Mouse (Mus musculus): ENCODE data around the gene Fbxo22. TPM values are rescaled to one million over a fixed set of nuclear protein-coding genes. Genes with fewer than 3 reads are reported as not detected.
"Not testable (repeated sequence)": the region's sequence is repeated elsewhere in the genome, so short reads cannot be mapped to it uniquely, and the experiment has no call there.

The Fbxo22 gene
- polyA plus RNA-seq, 1 experiment, result 12.2 TPM

DNA sequence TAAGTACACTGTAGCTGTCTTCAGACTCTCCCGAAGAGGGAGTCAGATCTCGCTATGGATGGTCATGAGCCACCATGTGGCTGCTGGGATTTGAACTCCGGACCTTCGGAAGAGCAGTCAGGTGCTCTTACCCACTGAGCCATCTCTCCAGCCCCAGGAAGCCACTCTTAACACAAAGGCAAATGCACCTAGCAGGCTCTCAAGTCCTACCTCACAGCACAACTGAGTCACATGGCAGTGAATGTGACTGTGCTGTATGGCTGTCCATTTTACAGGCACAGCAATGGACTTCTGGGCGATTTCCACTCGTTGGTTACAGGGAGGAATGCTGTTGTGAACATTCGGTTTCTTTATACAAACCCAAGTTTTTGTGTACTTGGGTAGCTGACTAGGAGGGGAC, 23.9 kb downstream of the Fbxo22 start:
- Histone ChIP-seq H3K27ac (ENCODE audit: control insufficient read depth, insufficient read depth, low read length) (no peak overlapping the region), H3K27me3 (ENCODE audit: control insufficient read depth, insufficient read depth, low read length) (no peaks in the 10 kb centered on the region), H3K4me3 (ENCODE audit: control insufficient read depth, insufficient read depth, low read length) (no peak overlapping the region), H3K36me3 (ENCODE audit: control insufficient read depth, insufficient read depth, low read length) (no peaks in the 10 kb centered on the region), H3K4me1 (replicated peaks; ENCODE audit: control insufficient read depth, insufficient read depth, low read length) (no peaks in the 10 kb centered on the region; the same call in 1 of the 2 replicates)
- 91% methylated on average over 7 of the region's 7 CpGs for WGBS
- TF ChIP-seq CTCF (IDR thresholded peaks at IDR 0.05; ENCODE audit: borderline replicate concordance, control insufficient read depth, extremely low read depth, insufficient read depth, low read length, poor library complexity) (no peak), POLR2A (IDR thresholded peaks at IDR 0.05; ENCODE audit: control insufficient read depth, extremely low read depth, insufficient read depth, low read length, poor library complexity) (no peak)
- no peak for DNase-seq

DNA sequence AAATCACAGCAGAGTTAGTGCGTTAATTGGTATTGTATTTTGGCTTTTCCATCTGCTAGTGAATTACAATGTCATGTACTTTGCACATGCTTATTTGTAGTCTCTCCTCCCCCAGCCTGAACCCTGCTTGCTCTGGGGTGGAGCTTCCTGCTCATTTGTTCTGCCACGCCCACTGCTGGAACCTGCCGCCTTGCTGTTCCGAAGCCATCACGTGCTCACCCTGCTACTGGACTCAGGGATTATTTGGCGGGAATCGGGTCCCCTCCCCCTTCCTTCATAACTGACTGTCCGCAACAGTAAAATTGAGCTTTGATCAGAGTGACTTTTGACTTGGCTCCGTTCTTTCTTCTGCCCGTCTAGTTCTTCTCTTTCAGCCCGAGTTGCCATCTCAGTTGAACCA, 24.4 kb downstream of the Fbxo22 start:
- H3K27me3 ChIP-seq (ENCODE audit: control insufficient read depth, insufficient read depth, low read length); H3K4me3 ChIP-seq (ENCODE audit: control insufficient read depth, insufficient read depth, low read length); H3K4me1 ChIP-seq (replicated peaks; ENCODE audit: control insufficient read depth, insufficient read depth, low read length); DNase-seq; H3K36me3 ChIP-seq (ENCODE audit: control insufficient read depth, insufficient read depth, low read length); H3K27ac ChIP-seq (ENCODE audit: control insufficient read depth, insufficient read depth, low read length): not testable (repeated sequence)
- WGBS, result 91% methylated on average over 11 of the region's 11 CpGs

DNA sequence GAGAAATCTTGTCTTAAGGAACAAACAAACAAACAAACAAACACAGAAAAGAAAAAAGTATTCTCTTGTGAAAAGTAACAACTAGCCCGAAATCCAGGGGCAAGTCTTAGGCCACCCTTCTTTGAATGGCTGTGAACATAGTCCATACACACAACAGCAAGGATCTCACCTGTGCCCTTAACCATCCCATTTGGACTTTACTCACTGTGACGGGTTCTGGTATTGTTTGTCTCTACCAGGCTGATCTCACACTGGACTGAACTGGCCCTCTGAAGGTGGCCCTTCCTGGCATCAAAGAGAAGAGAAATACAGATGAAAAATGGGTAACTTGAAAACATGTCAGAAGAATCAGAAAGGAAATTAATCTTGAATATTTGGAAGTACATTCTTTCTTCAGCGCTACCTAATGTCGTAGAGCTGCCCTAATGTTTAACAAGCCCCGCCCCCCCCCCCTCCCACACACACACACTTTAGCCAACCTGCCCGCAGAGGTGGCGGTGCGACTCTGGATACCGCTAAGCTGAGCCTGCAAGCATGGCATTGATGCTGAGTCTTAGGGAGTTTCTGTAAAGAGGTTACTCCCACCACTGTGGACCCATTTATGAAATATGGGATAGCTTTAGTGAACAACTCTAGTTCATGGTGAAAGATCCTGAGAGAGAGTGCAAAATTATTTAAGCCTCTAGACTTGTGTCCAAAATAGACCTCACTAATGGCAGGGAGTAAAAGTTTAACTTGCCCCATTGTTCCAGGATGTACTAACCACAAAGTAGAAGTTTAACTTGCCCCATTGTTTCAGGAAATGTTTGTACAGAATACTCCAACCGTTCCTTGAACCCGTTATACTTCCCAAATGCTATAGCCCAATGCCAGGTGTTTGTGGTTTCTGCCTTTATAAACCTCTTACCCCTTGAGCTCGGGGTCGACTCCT, 27.8 kb downstream of the Fbxo22 start:
- WGBS, result 62% methylated on average over 13 of the region's 13 CpGs
- TF ChIP-seq CTCF (IDR thresholded peaks at IDR 0.05; ENCODE audit: borderline replicate concordance, control insufficient read depth, extremely low read depth, insufficient read depth, low read length, poor library complexity), result no peak
- no peak for TF ChIP-seq POLR2A (IDR thresholded peaks at IDR 0.05; ENCODE audit: control insufficient read depth, extremely low read depth, insufficient read depth, low read length, poor library complexity)
- Histone ChIP-seq H3K4me1 (replicated peaks; ENCODE audit: control insufficient read depth, insufficient read depth, low read length) (no peaks in the 10 kb centered on the region; the same call in 1 of the 2 replicates), H3K36me3 (ENCODE audit: control insufficient read depth, insufficient read depth, low read length) (no peaks in the 10 kb centered on the region), H3K4me3 (ENCODE audit: control insufficient read depth, insufficient read depth, low read length) (no peak overlapping the region), H3K27ac (ENCODE audit: control insufficient read depth, insufficient read depth, low read length) (no peak overlapping the region), H3K27me3 (ENCODE audit: control insufficient read depth, insufficient read depth, low read length) (no peaks in the 10 kb centered on the region)
- no peak for DNase-seq

DNA sequence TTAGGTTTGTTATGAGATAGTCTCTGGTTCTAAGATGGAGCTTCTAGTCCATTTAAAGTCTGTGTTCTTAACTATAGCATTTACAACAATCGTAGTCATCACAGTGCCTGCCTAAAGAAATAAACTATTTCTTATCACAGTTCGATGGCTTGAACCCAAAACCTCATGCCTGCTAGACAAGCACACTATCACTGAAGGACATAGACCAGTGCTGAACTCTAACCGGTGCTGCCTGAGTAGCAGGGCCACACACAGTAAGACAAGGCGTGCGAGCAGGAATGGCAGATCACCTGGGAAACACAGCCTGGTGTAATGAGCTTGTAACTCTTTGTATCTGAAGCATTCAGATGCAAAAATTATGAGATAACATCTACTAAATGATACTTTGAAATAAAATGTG, 32.1 kb downstream of the Fbxo22 start:
- TF ChIP-seq POLR2A (IDR thresholded peaks at IDR 0.05; ENCODE audit: control insufficient read depth, extremely low read depth, insufficient read depth, low read length, poor library complexity), result no peak
- no peak for TF ChIP-seq CTCF (IDR thresholded peaks at IDR 0.05; ENCODE audit: borderline replicate concordance, control insufficient read depth, extremely low read depth, insufficient read depth, low read length, poor library complexity)
- H3K27me3 ChIP-seq (ENCODE audit: control insufficient read depth, insufficient read depth, low read length), result no peaks in the 10 kb centered on the region
- WGBS, result 98% methylated on average over 5 of the region's 5 CpGs

DNA sequence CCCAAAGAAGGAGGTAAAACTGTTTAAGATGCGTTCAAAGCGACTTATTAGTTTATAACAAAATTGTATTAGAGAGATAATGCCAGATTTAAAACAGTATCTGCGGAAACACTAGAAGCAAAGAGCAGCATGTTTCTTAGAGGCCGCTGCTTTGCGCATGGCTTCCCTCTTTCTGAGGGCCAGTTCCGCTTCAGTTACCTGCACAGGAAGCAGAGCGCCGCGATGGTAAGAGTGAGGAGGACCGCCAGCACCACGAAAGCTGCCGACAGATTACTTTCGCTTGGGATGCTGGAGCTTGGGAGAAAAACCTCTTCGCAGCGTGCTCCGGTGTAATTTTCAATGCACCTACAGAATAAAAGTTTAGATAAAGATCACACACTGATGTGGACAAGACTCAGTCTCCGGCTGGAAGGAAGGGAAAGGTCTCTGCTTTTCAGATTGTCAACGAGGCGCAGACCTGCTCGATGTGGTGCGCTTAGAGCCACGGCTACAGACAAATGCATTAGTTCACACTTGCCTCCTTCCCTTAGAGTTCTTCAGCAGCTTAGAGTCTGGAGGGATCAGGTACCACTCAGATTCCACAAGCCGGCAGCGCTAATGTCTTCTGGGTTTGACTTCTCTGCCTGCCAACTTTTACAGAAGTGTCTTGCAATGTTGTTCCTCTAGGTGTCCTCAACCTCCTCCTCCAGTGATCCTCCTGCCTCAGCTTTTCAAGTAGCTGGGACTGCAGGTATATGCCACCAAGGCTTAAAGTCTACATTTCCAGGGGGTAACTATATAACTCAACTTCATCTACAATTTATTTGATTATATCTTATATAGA, 33.3 kb downstream of the Fbxo22 start:
- Histone ChIP-seq H3K4me3 (ENCODE audit: control insufficient read depth, insufficient read depth, low read length) (peak overlapping the region; percentile 46), H3K36me3 (ENCODE audit: control insufficient read depth, insufficient read depth, low read length) (no peaks in the 10 kb centered on the region), H3K27me3 (ENCODE audit: control insufficient read depth, insufficient read depth, low read length) (no peaks in the 10 kb centered on the region), H3K4me1 (replicated peaks; ENCODE audit: control insufficient read depth, insufficient read depth, low read length) (no peaks in the 10 kb centered on the region), H3K27ac (ENCODE audit: control insufficient read depth, insufficient read depth, low read length) (no peak overlapping the region)
- TF ChIP-seq CTCF (IDR thresholded peaks at IDR 0.05; ENCODE audit: borderline replicate concordance, control insufficient read depth, extremely low read depth, insufficient read depth, low read length, poor library complexity) (no peak), POLR2A (IDR thresholded peaks at IDR 0.05; ENCODE audit: control insufficient read depth, extremely low read depth, insufficient read depth, low read length, poor library complexity) (0 out of 2 replicates have a peak, but pooled peaks have one; percentile 13)
- DNase-seq, result peak; percentile 41
- WGBS, result 24% methylated on average over 24 of the region's 24 CpGs

More for the DNA sequence above, 32.1 kb downstream of the Fbxo22 start:
- DNase-seq, result no peak
- Histone ChIP-seq H3K4me3 (ENCODE audit: control insufficient read depth, insufficient read depth, low read length) (no peak overlapping the region), H3K27ac (ENCODE audit: control insufficient read depth, insufficient read depth, low read length) (no peak overlapping the region), H3K36me3 (ENCODE audit: control insufficient read depth, insufficient read depth, low read length) (no peaks in the 10 kb centered on the region), H3K4me1 (replicated peaks; ENCODE audit: control insufficient read depth, insufficient read depth, low read length) (no peaks in the 10 kb centered on the region; the same call in 1 of the 2 replicates)

DNA sequence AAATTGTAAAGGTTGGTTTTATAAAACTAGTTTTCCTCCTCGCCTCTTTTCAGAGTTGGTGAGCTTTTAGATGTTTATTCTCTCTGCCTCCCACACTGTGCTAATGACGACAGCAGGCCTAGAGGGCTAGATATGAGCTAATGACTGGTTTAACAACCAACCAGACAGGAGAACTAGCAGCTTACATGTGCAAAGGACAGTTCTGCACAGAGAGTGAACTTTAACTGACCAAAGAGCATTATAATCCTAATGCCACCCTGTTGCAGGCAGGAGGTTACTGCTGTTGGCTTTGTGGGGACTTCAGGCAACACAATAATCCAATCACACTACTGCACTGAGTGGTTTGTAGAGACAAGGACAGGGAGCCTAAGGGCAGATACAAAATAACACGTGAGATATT, 34.6 kb downstream of the Fbxo22 start:
- no peak overlapping the region for H3K27ac ChIP-seq (ENCODE audit: control insufficient read depth, insufficient read depth, low read length)
- H3K36me3 ChIP-seq (ENCODE audit: control insufficient read depth, insufficient read depth, low read length), result no peaks in the 10 kb centered on the region
- H3K4me1 ChIP-seq (replicated peaks; ENCODE audit: control insufficient read depth, insufficient read depth, low read length), result no peaks in the 10 kb centered on the region
- no peak for DNase-seq
- H3K27me3 ChIP-seq (ENCODE audit: control insufficient read depth, insufficient read depth, low read length), result no peaks in the 10 kb centered on the region
- WGBS, result 94% methylated on average over 3 of the region's 3 CpGs
- H3K4me3 ChIP-seq (ENCODE audit: control insufficient read depth, insufficient read depth, low read length), result no peak overlapping the region
- TF ChIP-seq POLR2A (IDR thresholded peaks at IDR 0.05; ENCODE audit: control insufficient read depth, extremely low read depth, insufficient read depth, low read length, poor library complexity) (no peak), CTCF (IDR thresholded peaks at IDR 0.05; ENCODE audit: borderline replicate concordance, control insufficient read depth, extremely low read depth, insufficient read depth, low read length, poor library complexity) (no peak)

All from thymus, adult 2 months (tissue).